ENCODE assay signal across 32 mouse cellular contexts in the genomic region with DNA sequence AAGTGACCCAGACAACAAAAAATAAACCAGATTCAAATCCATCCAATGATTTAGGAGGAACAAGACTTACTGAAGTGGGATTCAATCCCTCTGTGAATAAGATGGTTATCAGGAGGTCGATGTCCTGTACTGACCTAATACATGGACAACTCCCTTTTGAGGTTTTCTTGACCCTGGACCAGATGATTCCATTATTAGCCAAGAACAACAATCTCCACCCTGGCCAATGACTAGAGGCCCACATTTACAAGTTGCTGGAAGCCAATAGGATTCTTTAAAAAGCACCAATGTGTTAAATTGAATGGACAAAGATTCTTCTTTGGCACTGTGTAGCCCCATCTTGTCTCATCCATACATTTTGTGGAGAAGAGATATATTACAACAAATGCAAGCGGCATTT. TPM values are rescaled to one million over a fixed set of nuclear protein-coding genes. Genes with fewer than 3 reads are reported as not detected.
A peak's percentile ranks its signal among the peaks of the same experiment; 100 is the strongest.
DNase-seq lines count a peak whose midpoint lies in the region; ATAC-seq lines count a peak whose summit lies in the region.
"Had no signal": no experiment of that assay in that cellular context is flagged by ENCODE, and none has a peak within 500 bp of the region (broad histone marks: within the 10 kb centered on the region; RNA-seq: fewer than 3 reads in every experiment).

No protein-coding gene starts in this region.

- no peak overlapping the region for H3K4me2 ChIP-seq in midbrain, embryonic 11.5 days
- H3K4me2 ChIP-seq in midbrain, embryonic 16.5 days (ENCODE audit: low read length): no peak overlapping the region
- H3K4me2 ChIP-seq: embryonic facial prominence, embryonic 13.5 days; forebrain, embryonic 12.5 days; heart, embryonic 13.5 days; hindbrain, embryonic 14.5 days had no signal

- no peaks in the 10 kb centered on the region for H3K27me3 ChIP-seq in midbrain, embryonic 11.5 days (ENCODE audit: control insufficient read depth, insufficient read depth, low read length)
- no peaks in the 10 kb centered on the region for H3K27me3 ChIP-seq in midbrain, embryonic 16.5 days (ENCODE audit: control insufficient read depth, insufficient read depth, low read depth, low read length)
- H3K27me3 ChIP-seq: CH12.LX; embryonic facial prominence, embryonic 13.5 days; forebrain, embryonic 12.5 days; heart, embryonic 13.5 days; Patski had no signal

- peak; percentile 54 for DNase-seq in gastrocnemius, adult 18-20 months (ENCODE audit: low spot score)
- DNase-seq in gastrocnemius, adult 8-10 months (ENCODE audit: low spot score in 2 of 2): no peak
- DNase-seq in heart, adult 18-20 months: peak; percentile 25 to 59
- DNase-seq in heart, postnatal 4 days: no peak
- peak; percentile 72 for DNase-seq in midbrain, embryonic 11.5 days (ENCODE audit: low spot score, missing footprints)
- peak; percentile 62 for DNase-seq in skeletal muscle tissue, adult 2 months (ENCODE audit: low read depth, low spot score)
- no peak for DNase-seq in kidney, adult 18-20 months
- DNase-seq: adrenal gland, adult 2 months; adrenal gland, postnatal 25 days; B cell, adult 2 months; cerebellum, adult 11-12 months; cerebellum, adult 8-10 months; cerebellum, postnatal 10 days; cerebellum, postnatal 36 days; embryo, embryonic 11 days; gastrocnemius, postnatal 10 days; heart, adult 2 months; heart, postnatal 36 days; kidney, adult 8-10 months had no signal

- H3K4me3 ChIP-seq in midbrain, embryonic 11.5 days (ENCODE audit: low read depth, low read length): no peak overlapping the region
- H3K4me3 ChIP-seq in midbrain, embryonic 16.5 days (ENCODE audit: low read depth, low read length): no peak overlapping the region
- H3K4me3 ChIP-seq: embryonic facial prominence, embryonic 10.5 days; embryonic facial prominence, embryonic 13.5 days; erythroblast, embryonic 14.5 days; forebrain, embryonic 12.5 days; heart, adult 2 months; heart, embryonic 13.5 days had no signal

- H3K36me3 ChIP-seq in midbrain, embryonic 11.5 days (ENCODE audit: control insufficient read depth, insufficient read depth, low read length): no peaks in the 10 kb centered on the region
- H3K36me3 ChIP-seq in midbrain, embryonic 16.5 days (ENCODE audit: control insufficient read depth, insufficient read depth, low read length): no peaks in the 10 kb centered on the region
- H3K36me3 ChIP-seq: embryonic facial prominence, embryonic 10.5 days; embryonic facial prominence, embryonic 13.5 days; forebrain, embryonic 12.5 days; G1E; heart, embryonic 13.5 days had no signal

- no peak overlapping the region for H3K27ac ChIP-seq in midbrain, embryonic 11.5 days (ENCODE audit: low read depth, low read length)
- H3K27ac ChIP-seq in midbrain, embryonic 16.5 days (ENCODE audit: low read length): no peak overlapping the region
- H3K27ac ChIP-seq: embryonic facial prominence, embryonic 10.5 days; embryonic facial prominence, embryonic 13.5 days; forebrain, embryonic 12.5 days; heart, adult 2 months; heart, embryonic 13.5 days; hindbrain, embryonic 14.5 days; hindbrain, postnatal 0 days had no signal

- H3K4me1 ChIP-seq in midbrain, embryonic 11.5 days (ENCODE audit: control insufficient read depth, insufficient read depth, low read length): no peaks in the 10 kb centered on the region
- H3K4me1 ChIP-seq in midbrain, embryonic 16.5 days (ENCODE audit: control insufficient read depth, insufficient read depth, low read length): no peaks in the 10 kb centered on the region
- H3K4me1 ChIP-seq: embryonic facial prominence, embryonic 10.5 days; embryonic facial prominence, embryonic 13.5 days; forebrain, embryonic 12.5 days; heart, embryonic 13.5 days had no signal

- no peaks in the 10 kb centered on the region for H3K9me3 ChIP-seq in midbrain, embryonic 11.5 days (ENCODE audit: control insufficient read depth, low read length)
- no peaks in the 10 kb centered on the region for H3K9me3 ChIP-seq in midbrain, embryonic 16.5 days (replicated peaks; ENCODE audit: control insufficient read depth, low read length, poor library complexity, severe bottlenecking)
- H3K9me3 ChIP-seq: embryonic facial prominence, embryonic 10.5 days; embryonic facial prominence, embryonic 13.5 days; forebrain, embryonic 12.5 days; G1E; heart, embryonic 13.5 days had no signal

- 93% methylated on average over 2 of the region's 2 CpGs for WGBS in midbrain, embryonic 11.5 days
- WGBS in midbrain, embryonic 16.5 days: 89% methylated on average over 2 of the region's 2 CpGs

- no peak for ATAC-seq in midbrain, embryonic 11.5 days (ENCODE audit: low FRiP score)
- no peak for ATAC-seq in midbrain, embryonic 16.5 days
- ATAC-seq: forebrain, embryonic 16.5 days; hindbrain, postnatal 0 days; intestine, postnatal 0 days; Patski had no signal

- no peak overlapping the region for H3K9ac ChIP-seq in midbrain, embryonic 11.5 days (ENCODE audit: low read length)
- H3K9ac ChIP-seq in midbrain, embryonic 16.5 days (ENCODE audit: low read depth, low read length): no peak overlapping the region
- H3K9ac ChIP-seq: embryonic facial prominence, embryonic 13.5 days; forebrain, embryonic 12.5 days; heart, embryonic 13.5 days; hindbrain, embryonic 14.5 days had no signal

RNA-seq across cellular contexts. Expression of gene Pla1a, which starts 7.6 kb away (rescaled TPM):
- total RNA-seq in gastrocnemius, adult 18-20 months (2021): 1 to 10 TPM; 3.3 to 6.8 TPM
- total RNA-seq in gastrocnemius, adult 8-10 months (2022): 1 to 10 TPM; 2.5 to 4.7 (median 3.6) TPM
- 1 to 10 TPM; 6.2 to 8.7 TPM for total RNA-seq in heart, adult 18-20 months (2021)
- total RNA-seq in heart, postnatal 4 days (2021): 1 to 10 TPM; 5.8 to 5.9 TPM
- 0.23 and 0.59 TPM in 2 replicates for polyA plus RNA-seq in midbrain, embryonic 11.5 days (2014; fragmentation: Nextera tagmentation; extraction: Ambion mirVana)
- polyA plus RNA-seq in midbrain, embryonic 16.5 days (2015; fragmentation: Nextera tagmentation; extraction: Ambion mirVana): 0.36 and 0.68 TPM in 2 replicates
- polyA plus RNA-seq: embryonic facial prominence, embryonic 10.5 days; erythroblast, embryonic 14.5 days; G1E had no signal

RNA-seq across cellular contexts. Expression of gene Adprh, which starts 27.1 kb away (rescaled TPM):
- 10 to 100 TPM; 16.4 to 18.1 TPM for total RNA-seq in gastrocnemius, adult 18-20 months (2021)
- 10 to 100 TPM; 17.3 to 17.5 (median 17.4) TPM for total RNA-seq in gastrocnemius, adult 8-10 months (2022)
- total RNA-seq in heart, adult 18-20 months (2021): 10 to 100 TPM; 25.6 to 26.8 TPM
- 10 to 100 TPM; 34.1 to 35.3 TPM for total RNA-seq in heart, postnatal 4 days (2021)
- 122 and 134 TPM in 2 replicates for polyA plus RNA-seq in midbrain, embryonic 11.5 days (2014; fragmentation: Nextera tagmentation; extraction: Ambion mirVana)
- 160 and 164 TPM in 2 replicates for polyA plus RNA-seq in midbrain, embryonic 16.5 days (2015; fragmentation: Nextera tagmentation; extraction: Ambion mirVana)

RNA-seq across cellular contexts. Expression of gene Cd80, which starts 30.0 kb away (rescaled TPM):
- under 1 TPM in 1 of 2 experiments, not detected in 1; 0.19 TPM for total RNA-seq in gastrocnemius, adult 18-20 months (2021)
- total RNA-seq in gastrocnemius, adult 8-10 months (2022): under 1 TPM in 2 of 4 experiments, not detected in 2; 0.12 to 0.22 TPM
- total RNA-seq in heart, adult 18-20 months (2021): under 1 TPM; 0.39 to 0.94 TPM
- under 1 TPM; 0.26 to 0.27 TPM for total RNA-seq in heart, postnatal 4 days (2021)
- polyA plus RNA-seq in midbrain, embryonic 11.5 days (2014; fragmentation: Nextera tagmentation; extraction: Ambion mirVana): 0.42 and 0.65 TPM in 2 replicates
- 0.46 and 0.61 TPM in 2 replicates for polyA plus RNA-seq in midbrain, embryonic 16.5 days (2015; fragmentation: Nextera tagmentation; extraction: Ambion mirVana)
- polyA plus RNA-seq: adrenal gland, adult 2 months; erythroblast, embryonic 14.5 days had no signal

Comparison
In these comparisons a context has a peak if more than half of its experiments do, and no peak if none do; other contexts are left out.
1. DNase-seq: peak in gastrocnemius, adult 18-20 months (single experiment), heart, adult 18-20 months (2 of 2), midbrain, embryonic 11.5 days (single experiment) and skeletal muscle tissue, adult 2 months (single experiment); none in gastrocnemius, adult 8-10 months (0 of 2), heart, postnatal 4 days (single experiment) and kidney, adult 18-20 months (single experiment).